Mouse (Mus musculus) kidney, adult 8-10 months (tissue): ENCODE data around the gene Zscan4-ps3.
"Not testable (repeated sequence)": the region's sequence is repeated elsewhere in the genome, so short reads cannot be mapped to it uniquely, and the experiment has no call there.

Experiments
- DNase-seq, 2 experiments: peaks; one replicate each; pipeline ENCODE4 v3.0.0; 2022

Zscan4-ps3 gene

DNA sequence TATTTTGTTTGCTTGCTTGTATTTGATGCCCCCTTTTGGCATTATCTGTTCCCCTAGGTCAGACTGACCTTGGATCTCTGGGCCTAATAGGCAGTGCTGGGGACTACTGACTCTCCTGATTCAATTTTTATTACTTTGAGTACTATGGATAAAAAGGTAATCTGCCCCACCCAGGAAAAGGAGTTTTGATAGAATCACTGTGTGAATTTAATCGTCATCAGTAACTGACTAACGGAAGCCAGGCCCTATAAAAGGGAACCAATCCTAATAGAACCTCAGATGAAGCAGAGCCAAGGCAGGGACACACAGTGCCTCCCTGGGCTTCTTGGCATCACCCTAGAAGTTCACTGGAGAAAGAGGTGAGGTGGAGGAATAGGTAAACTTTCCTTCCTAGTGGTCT, at the start of gene Zscan4-ps3:
TSS of gene Zscan4-ps3 (plus strand) at position 301 of the 400 bp plus-strand sequence.
- not testable (repeated sequence) for DNase-seq

DNA sequence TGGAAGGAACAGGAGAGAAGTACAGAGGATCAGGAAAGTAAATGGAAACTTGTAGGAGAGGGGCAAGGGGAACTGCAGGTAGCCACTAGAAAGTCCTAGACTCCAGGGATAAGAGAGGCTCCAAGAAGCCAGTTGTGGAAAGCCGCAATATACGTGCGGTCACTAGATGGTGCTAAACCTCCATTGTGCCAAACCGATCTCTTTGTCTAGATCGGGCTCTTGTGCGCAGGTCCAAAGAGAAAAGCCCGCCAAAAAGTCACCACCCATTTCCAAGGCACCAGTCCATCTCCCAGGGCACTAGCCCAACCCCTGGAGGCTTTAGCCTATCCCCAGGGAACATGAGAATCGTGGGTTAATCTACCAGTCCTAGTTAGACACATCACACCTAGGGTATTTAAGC, 8.0 kb downstream of the Zscan4-ps3 start:
- peak; percentile 1 to 41 for DNase-seq
